Mouse (Mus musculus): Measurements from ENCODE around the gene Spice1. TPM values are rescaled to one million over a fixed set of nuclear protein-coding genes. Genes with fewer than 3 reads are reported as not detected.

Gene Spice1
- total RNA-seq, 2 experiments from 2014 or later, result 19.9 to 21.3 TPM

Other genes with a start within 250 kb of the Spice1 start
- 100 to 1,000 TPM in 1 of 2 experiments, 10 to 100 TPM in 1; 91.2 to 121 TPM for gene Atp6v1a, start 207.4 kb upstream of the Spice1 start, total RNA-seq (2021)
- 10 to 100 TPM; 90.3 to 93.8 TPM for gene Naa50, start 207.3 kb upstream of the Spice1 start, total RNA-seq (2021)
- gene Usf3, start 173.9 kb upstream of the Spice1 start, total RNA-seq (2021), result 10 to 100 TPM; 26.8 to 28.7 TPM
- 10 to 100 TPM; 11.7 to 14.1 TPM for gene Sidt1, start 13.9 kb upstream of the Spice1 start, total RNA-seq (2021)
- gene Cfap44, start 47.7 kb downstream of the Spice1 start, total RNA-seq (2021), result 1 to 10 TPM; 2.6 to 3.9 TPM
- gene Boc, start 211.8 kb downstream of the Spice1 start, total RNA-seq (2021), result 10 to 100 TPM; 42.4 to 49.7 TPM

Measured in adrenal gland, postnatal 4 days (tissue).